Mouse (Mus musculus) lung, adult 18-20 months (tissue): ENCODE data around the gene Prom2.

Experiments used
- DNase-seq, 2 experiments: peaks; one replicate each; pipeline ENCODE4 v3.0.0; 2022; ENCODE audit warnings: mixed read lengths in 2 of 2

The Prom2 gene

DNA sequence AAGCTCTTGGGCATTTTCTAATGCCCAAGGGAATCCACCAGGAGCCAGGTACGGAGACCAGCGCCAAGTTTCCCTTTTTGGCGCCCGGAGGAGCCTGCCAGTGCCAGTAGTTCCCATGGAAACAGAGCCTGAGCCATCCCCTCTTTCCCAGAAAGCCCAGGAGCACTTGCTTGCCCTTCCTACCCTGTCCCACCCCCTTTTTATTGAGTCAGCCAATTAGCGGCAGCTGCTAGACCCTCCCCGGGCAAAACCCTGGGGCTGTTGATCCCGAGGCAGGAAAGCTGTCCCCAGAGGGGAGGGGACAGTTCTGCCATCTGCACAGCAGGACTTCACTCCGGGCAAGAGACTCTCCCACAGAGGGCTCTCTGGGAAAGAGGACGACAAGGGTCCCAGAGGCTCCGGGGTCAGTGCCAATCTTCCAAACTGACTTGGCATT is 19.2 kb downstream of the Prom2 start, which contains the start of gene Kcnip3:
TSS of gene Kcnip3 (minus strand) at position 89 of the 436 bp plus-strand sequence.
- DNase-seq = peak in 1 of 2 experiments; percentile 35

GRCm38 (mm10) chr2:127521172-127522005 is 19.9 kb downstream of the Prom2 start:
- peak in 1 of 2 experiments; percentile 22 for DNase-seq

GRCm38 (mm10) chr2:127520123-127520522 is 21.1 kb downstream of the Prom2 start:
- DNase-seq = no peak

- no peak for DNase-seq
These were observed 22.0 kb downstream of the Prom2 start for GRCm38 (mm10) chr2:127519308-127519707.

- no peak for DNase-seq
These were observed 22.4 kb downstream of the Prom2 start for GRCm38 (mm10) chr2:127518831-127519230.

GRCm38 (mm10) chr2:127518273-127518672 is 23.0 kb downstream of the Prom2 start:
- no peak for DNase-seq

DNA sequence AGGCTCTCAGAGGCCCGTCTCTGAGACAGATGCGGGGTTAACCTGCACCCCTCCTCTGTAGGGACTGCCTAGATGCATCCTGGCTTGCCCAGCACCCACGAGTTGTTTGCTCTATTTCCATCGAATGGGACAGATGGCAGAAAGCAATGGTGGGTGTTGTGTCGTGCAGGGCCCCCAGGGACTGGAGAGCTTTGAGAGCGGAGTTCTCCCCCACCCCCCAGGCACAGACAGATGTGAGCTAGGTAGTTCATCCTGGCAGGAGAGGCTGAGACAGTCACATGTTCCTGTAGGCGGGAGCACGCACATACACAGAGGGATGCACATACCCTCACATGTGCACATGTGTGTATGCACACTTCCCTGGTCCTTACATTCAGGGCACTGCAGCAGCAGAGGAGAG is 24.2 kb downstream of the Prom2 start:
- no peak for DNase-seq

- peak in 1 of 2 experiments; percentile 35 for DNase-seq
These were observed 26.7 kb downstream of the Prom2 start for GRCm38 (mm10) chr2:127514380-127515124.

DNA sequence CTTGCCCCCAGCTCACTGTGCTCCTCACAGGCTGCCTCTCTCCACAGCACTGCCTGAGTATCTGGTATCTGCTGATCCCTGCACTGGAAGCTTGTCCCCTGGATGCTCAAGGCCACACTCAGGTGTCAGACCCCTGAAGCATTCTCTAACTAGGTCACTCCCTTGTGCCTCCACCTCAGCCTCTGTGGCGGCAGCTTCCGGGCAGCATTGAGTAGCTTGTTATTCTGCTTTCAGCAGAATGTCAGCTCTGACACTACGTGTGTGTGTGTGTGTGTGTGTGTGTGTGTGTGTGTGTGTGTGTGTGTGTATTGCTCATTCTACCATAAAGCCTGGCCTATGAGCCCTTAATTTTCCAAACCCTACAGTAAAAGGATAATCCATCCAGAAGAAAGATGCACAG is 28.0 kb downstream of the Prom2 start:
- DNase-seq = no peak

- no peak for DNase-seq
These were observed 29.8 kb downstream of the Prom2 start for GRCm38 (mm10) chr2:127511426-127511825.

DNA sequence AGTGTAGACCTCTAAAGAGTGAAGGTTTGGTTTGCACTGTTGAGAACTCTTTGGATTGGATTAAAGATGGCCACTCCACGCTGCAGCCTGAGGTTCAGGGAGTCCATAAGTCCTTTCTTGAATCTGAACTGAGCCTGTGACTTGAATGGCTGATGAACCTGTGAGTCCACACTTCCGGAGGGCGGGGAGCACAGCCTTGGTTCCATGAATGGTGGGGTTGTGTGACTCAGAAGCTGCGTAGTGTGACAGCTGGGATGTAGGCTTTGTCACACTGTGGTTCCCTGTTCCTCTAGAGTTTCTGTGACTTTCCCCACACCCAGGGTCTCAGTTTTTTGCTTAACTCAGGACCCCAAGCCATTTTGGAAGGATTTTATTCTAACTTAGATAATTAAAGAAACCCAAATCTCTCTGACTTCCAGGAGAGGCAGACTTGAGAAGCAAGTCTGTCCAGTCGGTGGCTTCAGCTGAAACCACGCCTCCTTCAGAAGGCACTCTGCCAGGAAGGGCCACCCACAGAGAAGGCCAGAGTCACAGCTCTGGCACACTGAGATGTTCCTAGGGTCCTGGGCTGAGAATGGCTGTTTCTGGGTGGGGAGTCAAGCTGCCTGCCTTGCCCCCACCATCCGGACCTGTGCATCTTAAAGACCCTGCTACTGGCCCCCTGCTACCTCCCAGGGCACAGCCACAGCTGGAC is 33.2 kb downstream of the Prom2 start:
- DNase-seq = peak in 1 of 2 experiments; percentile 40

GRCm38 (mm10) chr2:127507077-127507774 is 34.0 kb downstream of the Prom2 start:
- DNase-seq = peak; percentile 63 to 71

DNA sequence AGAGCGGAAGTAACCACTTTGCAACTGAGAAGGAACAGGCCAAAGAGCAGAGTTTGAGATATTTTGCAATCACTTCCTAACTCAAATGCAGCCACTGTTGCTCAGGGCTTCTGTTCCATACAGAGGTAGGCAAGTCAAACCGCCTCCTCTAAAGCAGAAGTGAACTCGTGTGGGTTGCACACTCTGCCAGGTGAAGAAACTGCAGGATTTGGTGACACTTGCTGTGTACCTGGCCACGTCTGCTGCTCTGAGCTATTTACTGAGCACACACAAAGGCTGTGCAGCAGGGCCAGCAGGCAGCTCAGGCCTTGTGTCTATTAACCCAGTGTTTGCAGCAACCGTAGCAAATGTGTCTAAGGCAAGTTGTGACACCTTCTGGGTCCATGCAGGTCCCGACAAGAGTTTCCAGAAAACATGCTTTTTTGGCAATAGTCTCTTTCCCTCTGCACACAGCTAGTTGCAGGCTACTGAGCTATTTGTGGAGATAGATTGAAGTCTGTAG is 35.1 kb downstream of the Prom2 start:
- DNase-seq = no peak

- no peak for DNase-seq
These were observed 36.1 kb downstream of the Prom2 start for GRCm38 (mm10) chr2:127505196-127505595.

- DNase-seq = no peak
These were observed 37.3 kb downstream of the Prom2 start for GRCm38 (mm10) chr2:127503751-127504549.

DNA sequence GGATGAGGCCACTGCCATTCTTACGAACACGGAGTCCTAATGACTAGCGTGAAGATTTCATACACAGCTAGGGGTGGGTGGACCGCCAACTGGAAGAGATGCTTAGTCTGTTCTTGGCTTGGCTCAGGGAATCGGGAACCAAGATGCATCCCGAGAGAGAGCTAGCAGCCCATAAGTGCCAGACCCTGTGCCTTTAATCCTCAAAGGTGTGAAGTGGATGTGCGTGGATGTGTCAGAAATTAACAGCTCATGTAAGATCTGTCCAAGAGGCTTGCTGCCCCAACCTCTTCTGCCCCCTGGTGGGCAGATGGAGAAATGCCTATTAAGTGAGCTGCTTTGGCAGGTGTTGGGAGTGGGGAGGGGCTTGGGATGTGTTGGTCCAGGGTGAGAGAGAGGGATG is 40.2 kb downstream of the Prom2 start:
- DNase-seq = peak; percentile 31 to 61

DNA sequence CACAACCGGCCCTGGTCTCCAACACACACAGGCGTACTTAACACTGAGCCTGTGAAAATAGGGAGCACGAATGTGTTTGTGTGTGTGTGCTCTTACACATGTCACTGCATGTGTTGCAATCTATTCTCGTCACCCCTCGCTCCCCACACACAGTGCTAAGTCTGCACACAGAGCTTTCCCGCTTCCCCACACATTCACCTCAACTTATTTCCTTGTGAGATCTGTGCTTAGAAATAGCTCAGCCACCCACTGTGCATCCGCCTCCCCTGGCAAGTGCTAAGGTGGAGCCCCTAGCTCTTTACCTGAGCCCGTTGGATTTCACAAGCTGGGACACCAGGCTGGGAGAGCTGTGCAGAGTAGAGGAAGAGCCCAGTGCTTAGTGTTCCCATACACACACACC is 42.5 kb downstream of the Prom2 start:
- DNase-seq = no peak

DNA sequence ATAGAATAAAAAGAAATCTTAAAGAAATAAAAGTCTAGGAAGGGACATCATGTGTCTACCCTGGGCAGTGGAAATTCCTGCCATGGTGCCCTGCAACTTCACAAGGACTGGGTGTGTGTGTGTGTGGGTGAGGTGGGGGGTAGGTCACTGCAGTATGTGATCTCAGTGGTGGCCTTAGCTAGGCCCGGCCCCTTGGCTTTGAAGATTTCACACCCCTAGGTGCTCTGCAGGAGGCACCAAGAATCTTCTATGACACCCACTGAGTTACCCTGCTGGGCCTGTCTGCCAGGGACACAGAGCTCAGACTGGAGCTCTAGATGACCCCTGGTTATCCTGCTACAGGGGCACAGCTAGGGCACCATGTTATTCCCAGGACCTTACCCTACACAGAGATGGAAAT is 44.9 kb downstream of the Prom2 start:
- DNase-seq = no peak

GRCm38 (mm10) chr2:127484476-127485170 is 56.6 kb downstream of the Prom2 start:
- peak; percentile 67 to 72 for DNase-seq

GRCm38 (mm10) chr2:127483001-127483400 is 58.3 kb downstream of the Prom2 start:
- DNase-seq = peak in 1 of 2 experiments; percentile 37

DNA sequence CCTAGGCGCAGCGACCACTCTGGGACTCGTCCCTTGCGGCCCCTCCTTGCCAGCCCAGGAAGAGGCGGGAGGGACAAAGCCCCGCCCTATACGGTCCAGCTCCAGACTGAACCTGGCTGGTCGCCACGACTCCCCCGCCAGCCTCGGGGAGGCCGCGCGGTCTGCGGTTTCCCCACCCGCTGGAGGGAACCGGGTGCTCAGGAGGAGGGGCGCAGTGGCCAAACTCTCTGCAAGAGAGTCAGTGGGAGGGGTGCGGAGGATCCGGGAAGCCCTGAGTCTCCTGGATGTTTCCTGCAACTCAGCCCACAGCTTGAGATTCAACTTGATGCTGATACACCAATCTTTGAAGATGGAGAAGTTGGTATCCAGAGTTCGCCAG is 58.7 kb downstream of the Prom2 start:
- peak; percentile 74 to 78 for DNase-seq
